Mouse (Mus musculus): ENCODE results near the gene Lonp2. TPM values are rescaled to one million over a fixed set of nuclear protein-coding genes. Genes with fewer than 3 reads are reported as not detected.

The Lonp2 gene
- polyA plus RNA-seq (2017; shearing (Covaris generic)), result 120 TPM

GRCm38 (mm10) chr8:86623911-86624731, at the start of gene Lonp2:
TSS of gene Lonp2 (plus strand) at chr8:86624043.

GRCm38 (mm10) chr8:86580458-86580857, 43.4 kb upstream of the Lonp2 start, which contains the start of gene Abcc12:
TSS of gene Abcc12 (minus strand) at chr8:86580686.

GRCm38 (mm10) chr8:86745221-86745934, 121.5 kb downstream of the Lonp2 start, which contains the start of the genes Gm10638 and Siah1a:
TSS of gene Gm10638 (plus strand) at chr8:86745699.
TSS of gene Siah1a (minus strand) at chr8:86745934.

Other genes starting within 250 kb of the Lonp2 start
- gene Abcc12, start 43.4 kb upstream of the Lonp2 start, polyA plus RNA-seq (2017; shearing (Covaris generic)), result not detected
- gene Gm10638, start 121.7 kb downstream of the Lonp2 start, polyA plus RNA-seq (2017; shearing (Covaris generic)), result not detected
- gene Siah1a, start 121.9 kb downstream of the Lonp2 start, polyA plus RNA-seq (2017; shearing (Covaris generic)), result 3.2 TPM